Mouse (Mus musculus) heart, embryonic 11.5 days (tissue): Measurements from ENCODE around the gene Acot3. TPM values are rescaled to one million over a fixed set of nuclear protein-coding genes. Genes with fewer than 3 reads are reported as not detected.
A peak's percentile ranks its signal among the peaks of the same experiment; 100 is the strongest.
"Not testable (repeated sequence)": the region's sequence is repeated elsewhere in the genome, so short reads cannot be mapped to it uniquely, and the experiment has no call there.

ENCODE experiments used
- ATAC-seq: fragments of 200-750 bp; cut with Nextera tagmentation; replicated peaks from 2 replicates; pipeline ENCODE4 v1.8.0; 2017; ENCODE audit warnings: moderate library complexity; ENCODE audit not compliant: insufficient number of reproducible peaks, low FRiP score, low TSS enrichment
- H3K27ac ChIP-seq: fragments of 300-500 bp; sonication (generic); 2 replicates; pipeline ENCODE4 v1.5.1; 2014; ENCODE audit warnings: mild to moderate bottlenecking, low read depth, low read length
- H3K27me3 ChIP-seq: fragments of 300-500 bp; sonication (generic); 2 replicates; pipeline ENCODE4 v1.6.1; 2014; ENCODE audit warnings: mild to moderate bottlenecking, low read length, mixed read lengths; ENCODE audit not compliant: control insufficient read depth, insufficient read depth
- H3K36me3 ChIP-seq: fragments of 300-500 bp; sonication (generic); 2 replicates; pipeline ENCODE4 v1.6.1; 2014; ENCODE audit warnings: mild to moderate bottlenecking, low read length, moderate library complexity, mixed read lengths; ENCODE audit not compliant: control insufficient read depth, insufficient read depth
- H3K4me1 ChIP-seq: fragments of 300-500 bp; sonication (generic); 2 replicates; pipeline ENCODE4 v1.6.1; 2014; ENCODE audit warnings: low read length; ENCODE audit not compliant: control insufficient read depth, insufficient read depth
- H3K4me2 ChIP-seq: fragments of 300-500 bp; sonication (generic); 2 replicates; pipeline ENCODE4 v1.6.1; 2014; ENCODE audit warnings: mild to moderate bottlenecking, moderate library complexity
- H3K4me3 ChIP-seq: fragments of 300-500 bp; sonication (generic); 2 replicates; pipeline ENCODE4 v1.5.1; 2014; ENCODE audit warnings: low read depth, low read length
- H3K9ac ChIP-seq: fragments of 300-500 bp; sonication (generic); 2 replicates; pipeline ENCODE4 v1.6.1; 2014; ENCODE audit warnings: mild to moderate bottlenecking, low read depth, low read length, moderate library complexity
- H3K9me3 ChIP-seq: fragments of 300-500 bp; sonication (generic); replicated peaks from 2 replicates; pipeline ENCODE4 v1.6.1; 2016; ENCODE audit warnings: low read length; ENCODE audit not compliant: control insufficient read depth
- WGBS: fragments of 180-500 bp; shearing (Covaris S2); extraction: QIAGEN DNeasy Blood & Tissue Kit; methylation state at CpG from one replicate; pipeline ENCODE4 v1.1.7; 2014; ENCODE audit not compliant: insufficient replicate concordance; 5-methylcytosine and 5-hydroxymethylcytosine counted together
- polyA plus RNA-seq: library from polyadenylated mRNA; unstranded; fragments of >200 nt; fragmentation: Nextera tagmentation; extraction: Ambion mirVana; gene quantifications from 2 replicates; pipeline ENCODE4 v1.2.1, GENCODE M21; 2014

Gene Acot3
- polyA plus RNA-seq, 1 experiment from 2014 or later: 0.67 TPM

GRCm38 (mm10) chr12:84068986-84069385, 17.0 kb downstream of the Acot3 start, which contains the start of gene Acot5:
Gene Acot5, plus strand, starts transcription at chr12:84069325.
- ATAC-seq: no peak
- 45% methylated on average over 9 of the region's 9 CpGs for WGBS

GRCm38 (mm10) chr12:84069582-84069981, 17.6 kb downstream of the Acot3 start:
- ATAC-seq: not testable (repeated sequence)
- Histone ChIP-seq H3K27me3 (peaks cover 30% of the 10 kb centered on the region), H3K9ac (peak overlapping the region; percentile 16; the same call in 1 of the 2 replicates)

More at GRCm38 (mm10) chr12:84068986-84069385, 17.0 kb downstream of the Acot3 start, which contains the start of gene Acot5:
- Histone ChIP-seq H3K27ac (no peak within 1 kb of the TSS), H3K4me1 (no peaks in the 10 kb centered on the region), H3K9ac (peak within 1 kb of the TSS; percentile 16; the same call in 1 of the 2 replicates), H3K4me3 (peak within 1 kb of the TSS; percentile 43), H3K9me3 (no peaks in the 10 kb centered on the region), H3K4me2 (peak within 1 kb of the TSS; percentile 73), H3K36me3 (no peaks in the 10 kb centered on the region), H3K27me3 (peaks cover 30% of the 10 kb centered on the region)

GRCm38 (mm10) chr12:84071696-84072095, 19.8 kb downstream of the Acot3 start:
- no peak overlapping the region for H3K4me3 ChIP-seq
- H3K4me2 ChIP-seq: no peak overlapping the region
- H3K36me3 ChIP-seq: no peaks in the 10 kb centered on the region
- H3K9ac ChIP-seq: no peak overlapping the region
- no peak for ATAC-seq
- no peaks in the 10 kb centered on the region for H3K4me1 ChIP-seq
- no peaks in the 10 kb centered on the region for H3K9me3 ChIP-seq
- H3K27me3 ChIP-seq: peaks cover 29% of the 10 kb centered on the region
- H3K27ac ChIP-seq: no peak overlapping the region
- whole genome bisulfite sequencing: 80% methylated on average over 2 of the region's 2 CpGs

More at GRCm38 (mm10) chr12:84069582-84069981, 17.6 kb downstream of the Acot3 start:
- Histone ChIP-seq H3K4me3 (peak overlapping the region; percentile 43), H3K4me2 (peak overlapping the region; percentile 73)
- WGBS: 2% methylated on average over 44 of the region's 52 CpGs
- not testable (repeated sequence) for H3K27ac ChIP-seq, H3K4me1 ChIP-seq, H3K9me3 ChIP-seq, H3K36me3 ChIP-seq

- no peaks in the 10 kb centered on the region for H3K4me1 ChIP-seq
- WGBS: 68% methylated on average over 4 of the region's 4 CpGs
- no peak for ATAC-seq
Observed at GRCm38 (mm10) chr12:84077371-84077990, 25.5 kb downstream of the Acot3 start.

GRCm38 (mm10) chr12:84083842-84084241, 31.9 kb downstream of the Acot3 start:
- Histone ChIP-seq H3K9me3 (no peaks in the 10 kb centered on the region), H3K36me3 (no peaks in the 10 kb centered on the region), H3K27me3 (no peaks in the 10 kb centered on the region), H3K4me2 (no peak overlapping the region), H3K9ac (no peak overlapping the region), H3K27ac (no peak overlapping the region), H3K4me3 (no peak overlapping the region), H3K4me1 (no peaks in the 10 kb centered on the region)
- no peak for ATAC-seq
- WGBS: 75% methylated on average over 2 of the region's 2 CpGs

More at GRCm38 (mm10) chr12:84077371-84077990, 25.5 kb downstream of the Acot3 start:
- no peak overlapping the region for H3K4me2 ChIP-seq
- no peak overlapping the region for H3K9ac ChIP-seq
- H3K9me3 ChIP-seq: no peaks in the 10 kb centered on the region
- H3K27me3 ChIP-seq: 0 out of 2 replicates have a peak, but pooled peaks cover 3% of the 10 kb centered on the region
- H3K27ac ChIP-seq: no peak overlapping the region
- H3K4me3 ChIP-seq: no peak overlapping the region
- no peaks in the 10 kb centered on the region for H3K36me3 ChIP-seq

- no peaks in the 10 kb centered on the region for H3K4me1 ChIP-seq
- no peak for ATAC-seq
- no peak overlapping the region for H3K4me3 ChIP-seq
- peaks cover 3% of the 10 kb centered on the region; the same call in 1 of the 2 replicates for H3K9me3 ChIP-seq
- H3K27ac ChIP-seq: no peak overlapping the region
- WGBS: 70% methylated on average over 4 of the region's 4 CpGs
- no peaks in the 10 kb centered on the region for H3K36me3 ChIP-seq
- no peaks in the 10 kb centered on the region for H3K27me3 ChIP-seq
- no peak overlapping the region for H3K4me2 ChIP-seq
- H3K9ac ChIP-seq: no peak overlapping the region
Observed at GRCm38 (mm10) chr12:84084581-84084980, 32.6 kb downstream of the Acot3 start.

GRCm38 (mm10) chr12:84094666-84095065, 42.7 kb downstream of the Acot3 start:
- H3K36me3 ChIP-seq, H3K27me3 ChIP-seq, ATAC-seq, H3K9ac ChIP-seq, H3K4me3 ChIP-seq, H3K9me3 ChIP-seq, H3K27ac ChIP-seq, H3K4me2 ChIP-seq, H3K4me1 ChIP-seq: not testable (repeated sequence)
- WGBS: 82% methylated on average over 5 of the region's 5 CpGs

- H3K9me3 ChIP-seq: no peaks in the 10 kb centered on the region
- no peak overlapping the region for H3K9ac ChIP-seq
- H3K27me3 ChIP-seq: no peaks in the 10 kb centered on the region
- H3K27ac ChIP-seq: no peak overlapping the region
- no peak for ATAC-seq
- H3K36me3 ChIP-seq: no peaks in the 10 kb centered on the region
- H3K4me1 ChIP-seq: no peaks in the 10 kb centered on the region
- no peak overlapping the region for H3K4me2 ChIP-seq
- 85% methylated on average over 2 of the region's 2 CpGs for WGBS
- no peak overlapping the region for H3K4me3 ChIP-seq
Observed at GRCm38 (mm10) chr12:84099605-84100004, 47.7 kb downstream of the Acot3 start.

GRCm38 (mm10) chr12:84100071-84100470, 48.1 kb downstream of the Acot3 start:
- no peak overlapping the region; the same call in 1 of the 2 replicates for H3K4me3 ChIP-seq

More at GRCm38 (mm10) chr12:84100071-84100470, 48.1 kb downstream of the Acot3 start:
- ATAC-seq: no peak
- 71% methylated on average over 1 of the region's 1 CpGs for WGBS
- H3K9me3 ChIP-seq: no peaks in the 10 kb centered on the region
- H3K4me1 ChIP-seq: no peaks in the 10 kb centered on the region
- no peak overlapping the region for H3K27ac ChIP-seq
- H3K9ac ChIP-seq: no peak overlapping the region
- peak overlapping the region; percentile 88; the same call in 1 of the 2 replicates for H3K4me2 ChIP-seq
- H3K27me3 ChIP-seq: no peaks in the 10 kb centered on the region
- no peaks in the 10 kb centered on the region for H3K36me3 ChIP-seq
